Mouse (Mus musculus): ENCODE data around the gene Clybl. TPM values are rescaled to one million over a fixed set of nuclear protein-coding genes. Genes with fewer than 3 reads are reported as not detected.

Clybl gene
- polyA plus RNA-seq, 1 experiment from 2014 or later = 8.4 TPM

- no peaks in the 10 kb centered on the region for H3K9me3 ChIP-seq (ENCODE audit: control insufficient read depth, low read length)
Observed at GRCm38 (mm10) chr14:122336957-122337356, 155.5 kb downstream of the Clybl start.

GRCm38 (mm10) chr14:122338784-122339183 lies 157.3 kb downstream of the Clybl start:
- ATAC-seq = peak; percentile 66
- no peak overlapping the region for H3K27ac ChIP-seq (ENCODE audit: low read length)
- H3K4me2 ChIP-seq (ENCODE audit: low read length) = no peak overlapping the region
- no peaks in the 10 kb centered on the region for H3K36me3 ChIP-seq (ENCODE audit: control insufficient read depth, insufficient read depth)
- no peaks in the 10 kb centered on the region for H3K9me3 ChIP-seq (ENCODE audit: control insufficient read depth, low read length)
- no peak overlapping the region for H3K4me3 ChIP-seq (replicated peaks; ENCODE audit: low read length)
- WGBS = 37% methylated on average over 4 of the region's 4 CpGs
- 0 out of 2 replicates have a peak, but pooled peaks cover 5% of the 10 kb centered on the region for H3K4me1 ChIP-seq (replicated peaks; ENCODE audit: control insufficient read depth, insufficient read depth, low read length)
- no peak overlapping the region for H3K9ac ChIP-seq (replicated peaks; ENCODE audit: low read depth, low read length)
- no peaks in the 10 kb centered on the region for H3K27me3 ChIP-seq (replicated peaks; ENCODE audit: control insufficient read depth, insufficient read depth, low read length)

More at GRCm38 (mm10) chr14:122336957-122337356, 155.5 kb downstream of the Clybl start:
- Histone ChIP-seq H3K27ac (ENCODE audit: low read length) (no peak overlapping the region), H3K27me3 (replicated peaks; ENCODE audit: control insufficient read depth, insufficient read depth, low read length) (no peaks in the 10 kb centered on the region), H3K4me2 (ENCODE audit: low read length) (no peak overlapping the region), H3K36me3 (ENCODE audit: control insufficient read depth, insufficient read depth) (no peaks in the 10 kb centered on the region), H3K9ac (replicated peaks; ENCODE audit: low read depth, low read length) (no peak overlapping the region), H3K4me1 (replicated peaks; ENCODE audit: control insufficient read depth, insufficient read depth, low read length) (0 out of 2 replicates have a peak, but pooled peaks cover 5% of the 10 kb centered on the region), H3K4me3 (replicated peaks; ENCODE audit: low read length) (no peak overlapping the region)
- ATAC-seq = peak; percentile 81
- WGBS = 33% methylated on average over 4 of the region's 4 CpGs

GRCm38 (mm10) chr14:122340141-122340540 lies 158.6 kb downstream of the Clybl start:
- Histone ChIP-seq H3K4me2 (ENCODE audit: low read length) (no peak overlapping the region), H3K4me3 (replicated peaks; ENCODE audit: low read length) (no peak overlapping the region), H3K27me3 (replicated peaks; ENCODE audit: control insufficient read depth, insufficient read depth, low read length) (no peaks in the 10 kb centered on the region), H3K27ac (ENCODE audit: low read length) (no peak overlapping the region), H3K36me3 (ENCODE audit: control insufficient read depth, insufficient read depth) (no peaks in the 10 kb centered on the region), H3K9me3 (ENCODE audit: control insufficient read depth, low read length) (no peaks in the 10 kb centered on the region), H3K4me1 (replicated peaks; ENCODE audit: control insufficient read depth, insufficient read depth, low read length) (peaks cover 14% of the 10 kb centered on the region), H3K9ac (replicated peaks; ENCODE audit: low read depth, low read length) (no peak overlapping the region)
- ATAC-seq = no peak
- WGBS = 95% methylated on average over 5 of the region's 5 CpGs

GRCm38 (mm10) chr14:122341591-122342360 lies 160.3 kb downstream of the Clybl start:
- Histone ChIP-seq H3K4me3 (replicated peaks; ENCODE audit: low read length) (no peak overlapping the region), H3K4me1 (replicated peaks; ENCODE audit: control insufficient read depth, insufficient read depth, low read length) (peaks cover 14% of the 10 kb centered on the region), H3K27me3 (replicated peaks; ENCODE audit: control insufficient read depth, insufficient read depth, low read length) (no peaks in the 10 kb centered on the region), H3K36me3 (ENCODE audit: control insufficient read depth, insufficient read depth) (no peaks in the 10 kb centered on the region), H3K27ac (ENCODE audit: low read length) (no peak overlapping the region), H3K9ac (replicated peaks; ENCODE audit: low read depth, low read length) (no peak overlapping the region), H3K9me3 (ENCODE audit: control insufficient read depth, low read length) (no peaks in the 10 kb centered on the region), H3K4me2 (ENCODE audit: low read length) (no peak overlapping the region)
- ATAC-seq = no peak
- WGBS = 67% methylated on average over 6 of the region's 6 CpGs

GRCm38 (mm10) chr14:122344272-122345224 lies 163.0 kb downstream of the Clybl start:
- H3K27ac ChIP-seq (ENCODE audit: low read length) = no peak overlapping the region

GRCm38 (mm10) chr14:122348069-122348468 lies 166.6 kb downstream of the Clybl start:
- peaks cover 24% of the 10 kb centered on the region for H3K4me1 ChIP-seq (replicated peaks; ENCODE audit: control insufficient read depth, insufficient read depth, low read length)
- 76% methylated on average over 7 of the region's 7 CpGs for WGBS
- no peak for ATAC-seq

More at GRCm38 (mm10) chr14:122344272-122345224, 163.0 kb downstream of the Clybl start:
- H3K27me3 ChIP-seq (replicated peaks; ENCODE audit: control insufficient read depth, insufficient read depth, low read length) = no peaks in the 10 kb centered on the region
- H3K9me3 ChIP-seq (ENCODE audit: control insufficient read depth, low read length) = no peaks in the 10 kb centered on the region
- no peak overlapping the region for H3K4me3 ChIP-seq (replicated peaks; ENCODE audit: low read length)
- WGBS = 32% methylated on average over 18 of the region's 18 CpGs
- no peaks in the 10 kb centered on the region for H3K36me3 ChIP-seq (ENCODE audit: control insufficient read depth, insufficient read depth)
- H3K4me1 ChIP-seq (replicated peaks; ENCODE audit: control insufficient read depth, insufficient read depth, low read length) = peaks cover 24% of the 10 kb centered on the region
- no peak overlapping the region for H3K9ac ChIP-seq (replicated peaks; ENCODE audit: low read depth, low read length)
- H3K4me2 ChIP-seq (ENCODE audit: low read length) = peak overlapping the region; percentile 12; the same call in 1 of the 2 replicates
- peak; percentile 64 for ATAC-seq

GRCm38 (mm10) chr14:122349326-122349725 lies 167.8 kb downstream of the Clybl start:
- H3K9me3 ChIP-seq (ENCODE audit: control insufficient read depth, low read length) = no peaks in the 10 kb centered on the region
- peak; percentile 88 for ATAC-seq
- no peak overlapping the region; the same call in 1 of the 2 replicates for H3K27ac ChIP-seq (ENCODE audit: low read length)
- H3K36me3 ChIP-seq (ENCODE audit: control insufficient read depth, insufficient read depth) = no peaks in the 10 kb centered on the region
- H3K4me3 ChIP-seq (replicated peaks; ENCODE audit: low read length) = no peak overlapping the region
- H3K4me1 ChIP-seq (replicated peaks; ENCODE audit: control insufficient read depth, insufficient read depth, low read length) = peaks cover 22% of the 10 kb centered on the region
- H3K9ac ChIP-seq (replicated peaks; ENCODE audit: low read depth, low read length) = no peak overlapping the region
- no peaks in the 10 kb centered on the region for H3K27me3 ChIP-seq (replicated peaks; ENCODE audit: control insufficient read depth, insufficient read depth, low read length)
- 59% methylated on average over 5 of the region's 5 CpGs for WGBS
- H3K4me2 ChIP-seq (ENCODE audit: low read length) = no peak overlapping the region

More at GRCm38 (mm10) chr14:122348069-122348468, 166.6 kb downstream of the Clybl start:
- Histone ChIP-seq H3K36me3 (ENCODE audit: control insufficient read depth, insufficient read depth) (no peaks in the 10 kb centered on the region), H3K9me3 (ENCODE audit: control insufficient read depth, low read length) (no peaks in the 10 kb centered on the region), H3K27ac (ENCODE audit: low read length) (no peak overlapping the region), H3K27me3 (replicated peaks; ENCODE audit: control insufficient read depth, insufficient read depth, low read length) (no peaks in the 10 kb centered on the region), H3K4me2 (ENCODE audit: low read length) (no peak overlapping the region), H3K9ac (replicated peaks; ENCODE audit: low read depth, low read length) (no peak overlapping the region), H3K4me3 (replicated peaks; ENCODE audit: low read length) (no peak overlapping the region)

- H3K27ac ChIP-seq (ENCODE audit: low read length) = no peak overlapping the region; the same call in 1 of the 2 replicates
- H3K4me1 ChIP-seq (replicated peaks; ENCODE audit: control insufficient read depth, insufficient read depth, low read length) = peaks cover 18% of the 10 kb centered on the region
- peak; percentile 77 for ATAC-seq
- H3K27me3 ChIP-seq (replicated peaks; ENCODE audit: control insufficient read depth, insufficient read depth, low read length) = no peaks in the 10 kb centered on the region
- WGBS = 62% methylated on average over 4 of the region's 4 CpGs
- H3K4me2 ChIP-seq (ENCODE audit: low read length) = no peak overlapping the region
- H3K9ac ChIP-seq (replicated peaks; ENCODE audit: low read depth, low read length) = no peak overlapping the region
- H3K36me3 ChIP-seq (ENCODE audit: control insufficient read depth, insufficient read depth) = no peaks in the 10 kb centered on the region
- no peak overlapping the region for H3K4me3 ChIP-seq (replicated peaks; ENCODE audit: low read length)
- no peaks in the 10 kb centered on the region for H3K9me3 ChIP-seq (ENCODE audit: control insufficient read depth, low read length)
Observed at GRCm38 (mm10) chr14:122349761-122350160, 168.3 kb downstream of the Clybl start.

GRCm38 (mm10) chr14:122350766-122351165 lies 169.3 kb downstream of the Clybl start:
- WGBS = 89% methylated on average over 8 of the region's 8 CpGs
- Histone ChIP-seq H3K4me3 (replicated peaks; ENCODE audit: low read length) (no peak overlapping the region), H3K9ac (replicated peaks; ENCODE audit: low read depth, low read length) (no peak overlapping the region), H3K27ac (ENCODE audit: low read length) (no peak overlapping the region), H3K4me1 (replicated peaks; ENCODE audit: control insufficient read depth, insufficient read depth, low read length) (peaks cover 16% of the 10 kb centered on the region), H3K36me3 (ENCODE audit: control insufficient read depth, insufficient read depth) (no peaks in the 10 kb centered on the region), H3K4me2 (ENCODE audit: low read length) (no peak overlapping the region), H3K9me3 (ENCODE audit: control insufficient read depth, low read length) (no peaks in the 10 kb centered on the region), H3K27me3 (replicated peaks; ENCODE audit: control insufficient read depth, insufficient read depth, low read length) (no peaks in the 10 kb centered on the region)
- no peak for ATAC-seq
